Mouse (Mus musculus): ENCODE measurements at regions not wholly inside any gene's neighbourhood (a gene's known extent, or its start where the extent isn't known, plus 50 kb on each side); places are given as distances from the start of the nearest gene placed in this dataset.
A peak's percentile ranks its signal among the peaks of the same experiment; 100 is the strongest.
"Not testable (repeated sequence)": the region's sequence is repeated elsewhere in the genome, so short reads cannot be mapped to it uniquely, and the experiment has no call there.

DNA sequence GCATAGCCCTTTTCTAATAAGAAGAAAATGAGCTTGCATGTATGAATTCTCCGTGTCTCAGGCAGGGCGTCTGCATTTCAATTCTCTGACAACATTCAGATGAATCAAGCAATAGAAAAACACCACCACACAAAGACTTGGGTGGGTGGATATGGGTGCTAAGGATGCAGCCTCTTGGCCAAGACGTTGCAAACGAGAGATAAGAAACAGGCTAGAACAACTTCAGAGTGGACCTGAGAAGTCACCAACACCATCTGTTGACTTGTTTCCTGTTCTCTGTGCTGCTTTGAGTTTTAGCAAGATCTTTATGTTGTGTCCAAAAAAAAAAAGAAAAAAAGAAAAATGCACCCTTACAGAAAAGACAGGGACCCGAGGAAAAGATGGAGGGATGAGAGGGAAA is 277.0 kb downstream of the Gxylt1 start:
- DNase-seq (ENCODE audit: low read depth, low spot score): no peak

DNA sequence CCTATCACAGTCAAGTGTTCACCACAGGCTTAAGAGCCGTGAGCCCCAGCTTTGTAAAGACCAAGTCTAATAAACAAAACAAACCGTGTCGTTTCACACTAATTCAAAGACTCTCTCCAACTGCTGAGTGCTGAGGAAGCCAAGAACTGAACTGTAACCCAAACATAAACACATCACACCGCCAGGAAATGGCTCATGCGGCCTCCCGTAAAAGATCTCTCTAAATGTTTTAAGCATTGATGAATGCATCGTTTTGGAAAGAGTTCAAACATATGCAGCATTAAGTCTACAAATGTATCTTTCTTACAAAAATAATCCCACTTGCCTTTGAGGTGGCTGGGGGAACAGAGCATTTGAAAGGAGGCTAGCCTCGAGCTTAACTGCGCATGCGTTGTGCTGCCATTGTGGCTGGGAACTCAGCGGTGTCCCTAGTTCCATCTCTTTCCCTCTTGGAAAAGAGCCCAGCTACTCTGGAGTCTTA is 280.7 kb downstream of the Gxylt1 start:
- DNase-seq (ENCODE audit: low read depth, low spot score): no peak

DNA sequence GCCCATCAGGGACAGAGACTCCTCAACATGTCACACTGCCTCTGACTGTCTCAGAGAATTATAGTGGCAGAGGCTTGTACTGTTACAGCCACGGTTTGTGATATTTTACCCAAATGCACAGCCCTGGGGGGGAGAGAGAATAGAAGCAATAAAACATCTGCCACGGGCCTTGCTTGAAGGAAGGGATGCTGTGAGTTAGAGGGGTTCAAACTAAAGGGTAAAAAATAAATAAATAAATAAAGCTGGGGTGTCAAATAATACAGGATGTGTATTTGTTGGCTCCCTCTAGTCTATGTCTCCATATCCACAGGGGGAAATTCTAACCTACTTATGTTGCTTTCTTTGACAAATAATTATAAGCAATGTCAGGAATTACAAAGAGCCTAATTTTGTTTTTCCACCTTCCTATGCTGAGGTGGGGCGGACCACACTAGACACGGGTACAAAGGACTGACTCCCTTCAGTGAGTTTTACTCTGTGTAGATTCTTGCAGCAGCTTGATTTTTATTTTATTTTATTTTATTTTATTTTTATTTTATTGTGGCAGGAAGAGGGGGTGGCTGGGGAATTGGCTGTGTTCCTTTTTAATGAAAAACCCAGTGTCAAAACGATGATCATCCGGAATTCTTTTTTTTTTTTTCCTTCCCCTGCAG is 281.3 kb downstream of the Gxylt1 start:
- DNase-seq (ENCODE audit: low read depth, low spot score): no peak

DNA sequence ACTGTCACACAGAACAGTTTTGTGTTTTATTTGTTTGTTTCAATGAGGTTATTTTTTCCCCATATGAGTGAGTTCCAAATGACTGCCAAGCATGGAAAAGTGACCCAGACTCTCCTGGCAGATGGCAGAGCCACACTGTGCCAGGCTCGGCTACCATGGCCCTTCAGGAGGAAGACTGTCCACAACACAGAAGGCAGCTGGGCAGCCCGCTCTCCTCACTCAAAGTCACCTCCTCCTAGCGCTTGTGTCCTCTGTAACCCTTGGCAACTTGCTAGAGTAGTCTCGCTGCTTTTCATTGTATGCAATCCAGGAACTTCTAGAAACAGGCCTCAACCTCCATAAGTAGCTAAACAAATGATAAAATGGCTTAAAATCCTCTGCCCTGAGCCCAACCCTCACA is 299.2 kb downstream of the Gxylt1 start:
- DNase-seq (ENCODE audit: low read depth, low spot score): no peak

DNA sequence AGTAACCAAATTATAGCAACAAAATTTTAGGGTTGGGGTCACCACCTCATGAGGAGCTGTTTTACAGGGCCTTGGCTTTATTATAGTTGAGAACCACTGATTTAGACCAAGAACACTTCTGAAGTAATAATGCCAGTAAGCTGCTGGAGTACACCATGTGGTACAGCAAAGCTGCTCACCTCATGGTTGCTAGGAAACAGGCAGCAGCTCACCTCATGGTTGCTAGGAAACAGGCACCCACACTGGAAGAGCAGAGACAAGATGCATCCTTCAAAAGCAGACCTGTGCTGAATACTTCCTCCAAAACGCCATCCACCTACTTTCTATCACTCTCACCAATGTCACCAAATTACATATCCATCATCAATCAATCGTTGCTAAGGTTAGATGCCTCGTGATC is 300.0 kb downstream of the Gxylt1 start:
- DNase-seq (ENCODE audit: low read depth, low spot score): peak; percentile 8

DNA sequence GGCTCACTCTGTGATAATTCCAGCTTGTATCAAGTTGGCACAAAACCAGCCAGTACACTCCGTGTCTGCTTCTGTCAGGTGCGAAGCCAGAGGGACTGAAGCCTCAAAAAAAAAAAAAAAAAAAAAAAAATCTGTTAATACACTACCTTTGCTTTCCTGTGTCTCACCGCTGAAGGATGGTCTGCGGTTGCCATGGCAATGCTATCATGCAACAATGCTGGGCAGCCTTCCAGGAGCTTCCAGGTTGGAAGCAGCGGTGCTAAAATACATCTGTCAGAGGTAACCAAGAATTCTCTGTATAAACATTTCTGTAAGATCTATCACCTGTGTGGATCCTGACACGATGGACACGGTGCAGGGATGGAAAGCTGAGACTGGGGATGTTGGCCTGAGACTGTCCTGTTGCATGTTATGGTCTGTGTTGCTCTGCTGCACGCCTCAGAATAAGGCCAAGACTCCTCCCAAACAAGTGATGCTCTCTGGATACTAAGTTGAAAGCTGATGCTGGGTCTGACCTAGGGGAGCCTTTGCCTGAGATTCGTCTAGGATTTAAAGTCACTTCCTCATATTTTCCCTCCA is 301.2 kb downstream of the Gxylt1 start:
- DNase-seq (ENCODE audit: low read depth, low spot score): no peak

DNA sequence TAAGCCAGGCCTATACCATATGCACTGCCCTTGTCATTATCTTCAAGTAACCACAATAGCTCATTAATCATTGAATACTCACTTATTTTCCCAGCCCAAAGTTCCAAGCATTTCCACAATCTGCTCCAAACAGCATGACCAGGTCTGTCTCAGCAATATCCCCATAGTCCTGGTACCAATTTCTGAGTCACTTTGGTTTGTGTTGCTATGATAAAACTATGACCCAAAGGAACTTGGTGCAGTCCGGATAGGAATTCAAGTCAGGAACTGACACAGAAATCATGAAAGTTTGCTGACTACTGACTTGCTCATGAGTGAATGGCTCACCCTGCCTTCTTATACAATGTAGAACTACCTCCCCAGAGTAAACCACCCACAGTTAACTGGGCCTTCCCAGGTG is 309.4 kb downstream of the Gxylt1 start:
- no peak for DNase-seq (ENCODE audit: low read depth, low spot score)

DNA sequence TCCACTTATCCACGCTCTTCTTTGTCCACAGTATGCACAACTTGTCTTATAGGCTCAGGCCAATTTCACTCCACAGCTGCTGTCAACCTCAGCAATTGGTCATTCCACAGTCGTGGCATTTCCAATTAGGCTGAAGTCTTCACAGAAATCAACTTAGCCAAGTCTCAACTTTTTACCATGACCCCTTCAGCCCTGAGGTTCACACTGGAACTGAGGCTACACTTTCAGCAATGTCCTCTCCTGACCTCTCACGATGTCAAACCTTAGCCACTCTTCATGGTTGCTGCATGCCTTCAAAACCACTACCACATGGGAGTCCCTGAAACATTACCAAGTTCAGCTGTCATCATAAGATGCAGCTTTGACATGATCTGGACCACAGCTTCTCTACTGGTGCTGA is 310.1 kb downstream of the Gxylt1 start:
- DNase-seq (ENCODE audit: low read depth, low spot score): no peak

DNA sequence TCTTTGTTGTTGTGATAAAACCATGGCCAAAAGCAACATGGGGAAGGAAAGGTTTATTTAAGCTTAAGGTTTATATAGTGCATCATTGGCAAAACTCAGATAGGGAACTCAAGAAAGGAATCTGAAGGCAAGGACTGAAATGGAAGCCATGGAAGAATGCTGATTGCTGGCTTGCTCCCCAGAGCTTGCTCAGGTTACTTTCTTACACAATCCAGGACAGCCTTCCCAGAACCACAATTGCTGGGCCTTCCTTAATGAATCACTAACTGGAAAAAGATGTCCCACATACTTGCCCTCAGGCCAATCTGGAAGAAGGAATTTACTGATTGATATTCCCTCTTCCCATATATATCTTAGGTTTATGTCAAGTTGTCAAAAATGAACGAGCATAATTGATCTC is 310.8 kb downstream of the Gxylt1 start:
- DNase-seq (ENCODE audit: low read depth, low spot score): no peak

DNA sequence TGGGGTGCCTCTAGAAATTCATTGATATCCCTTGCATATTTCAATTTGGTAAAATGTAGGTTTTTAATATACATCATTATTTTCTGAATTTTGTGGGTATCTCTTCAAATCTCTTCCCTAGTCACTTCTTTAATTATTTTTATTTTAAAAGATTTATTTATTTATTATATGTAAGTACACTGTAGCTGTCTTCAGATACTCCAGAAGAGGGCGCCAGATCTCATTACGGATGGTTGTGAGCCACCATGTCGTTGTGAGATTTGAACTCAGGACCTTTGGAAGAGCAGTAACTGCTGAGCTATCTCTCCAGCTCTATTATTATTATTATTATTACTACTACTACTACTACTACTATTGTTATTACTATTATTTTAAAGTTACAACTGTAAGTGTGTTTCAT is 324.1 kb downstream of the Gxylt1 start:
- DNase-seq (ENCODE audit: low read depth, low spot score): not testable (repeated sequence)

DNA sequence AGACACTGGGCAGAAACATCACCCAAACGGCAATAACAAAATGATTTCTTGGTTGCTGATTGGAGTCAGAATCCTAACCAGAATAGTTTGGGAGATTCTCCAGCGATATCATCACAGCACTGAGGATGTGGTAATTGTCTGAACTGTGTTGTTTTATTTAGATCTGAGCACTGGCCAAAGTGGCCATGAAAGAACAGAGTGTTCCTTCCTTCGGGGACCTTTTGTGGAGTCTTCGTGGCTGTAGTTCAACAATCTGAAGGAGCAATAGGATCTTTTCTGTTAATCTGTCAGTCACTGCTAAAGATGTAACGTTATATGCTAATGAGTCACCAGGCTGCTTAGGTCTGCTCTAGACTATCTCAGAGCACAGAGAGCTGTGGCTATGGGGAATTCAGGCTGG is 328.8 kb downstream of the Gxylt1 start:
- DNase-seq (ENCODE audit: low read depth, low spot score): no peak

DNA sequence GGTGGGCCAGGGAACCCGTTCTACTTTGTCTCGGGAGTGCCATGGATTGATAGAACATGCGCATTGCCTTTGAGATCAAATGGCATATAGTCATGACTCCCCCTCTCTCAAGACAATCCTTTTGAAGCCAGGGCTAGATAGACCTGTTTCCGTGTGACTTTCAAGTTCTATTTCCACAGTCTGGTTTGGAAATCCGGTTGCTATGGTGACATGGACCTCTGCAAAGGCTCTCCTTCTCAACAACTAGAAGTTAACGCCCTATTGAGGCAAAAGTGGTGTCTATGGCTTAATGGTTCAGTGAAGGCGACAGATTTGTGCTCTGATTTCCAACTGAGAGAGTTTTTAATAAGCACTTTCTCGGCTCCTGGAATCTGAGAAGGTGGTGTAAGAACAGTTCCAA is 371.2 kb downstream of the Gxylt1 start:
- DNase-seq (ENCODE audit: low read depth, low spot score): no peak

DNA sequence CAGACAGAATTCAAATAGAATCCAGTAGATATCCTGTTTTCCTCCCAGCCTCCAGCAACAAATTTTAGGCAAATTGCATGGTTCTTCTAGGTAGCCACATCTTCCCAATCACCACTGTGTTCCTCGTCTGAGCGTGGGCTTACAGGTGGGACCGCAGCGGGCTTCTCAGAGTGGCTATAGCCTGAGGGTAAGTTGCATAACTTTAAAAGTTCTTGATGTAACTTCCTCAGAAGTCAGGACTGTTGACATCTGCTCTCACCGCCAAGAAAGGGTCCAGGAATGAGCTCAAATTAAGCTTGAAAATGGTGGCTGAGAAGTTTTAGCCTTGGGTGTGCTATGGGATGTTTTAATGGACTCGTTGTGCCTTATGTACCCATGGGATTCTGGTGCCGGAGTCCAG is 377.7 kb downstream of the Gxylt1 start:
- DNase-seq (ENCODE audit: low read depth, low spot score): no peak

DNA sequence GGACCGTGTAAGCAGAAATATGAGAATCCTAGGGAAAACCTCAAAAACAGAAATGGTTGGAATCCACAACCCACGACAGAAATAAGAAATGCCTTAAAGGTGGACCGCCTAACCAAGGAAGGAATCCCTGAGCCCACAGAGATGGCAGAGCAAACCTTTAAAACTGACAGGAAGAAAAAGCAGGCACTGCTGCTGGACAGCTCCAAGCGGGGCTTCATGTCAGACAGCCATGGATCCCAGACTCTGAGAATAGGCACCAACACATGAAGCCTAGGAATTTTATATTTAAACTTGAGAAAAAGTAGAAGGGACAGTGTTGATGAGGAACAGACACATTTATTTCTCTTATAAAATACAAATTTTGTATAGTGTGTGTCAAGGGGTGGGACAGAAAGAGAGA is 379.1 kb downstream of the Gxylt1 start:
- DNase-seq (ENCODE audit: low read depth, low spot score): peak; percentile 16

DNA sequence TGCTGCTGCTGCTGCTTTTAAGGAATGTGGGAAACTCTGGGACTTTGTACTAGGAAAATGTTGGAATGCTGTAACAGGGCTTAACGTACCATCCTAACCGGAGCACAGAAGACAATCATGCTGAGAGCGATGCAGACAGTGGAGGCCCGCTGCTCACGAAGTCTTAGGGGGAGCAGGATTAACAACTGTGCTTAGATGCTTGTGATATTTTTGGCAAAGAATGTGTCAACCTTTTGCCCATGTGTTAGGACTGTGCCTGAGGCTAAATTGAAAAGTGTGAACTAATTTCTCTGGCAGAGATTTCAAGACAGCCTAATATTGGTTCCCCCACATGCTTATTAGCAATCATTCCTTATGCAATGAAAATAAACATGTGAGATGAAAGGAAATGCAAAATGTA is 398.5 kb downstream of the Gxylt1 start:
- no peak for DNase-seq (ENCODE audit: low read depth, low spot score)

DNA sequence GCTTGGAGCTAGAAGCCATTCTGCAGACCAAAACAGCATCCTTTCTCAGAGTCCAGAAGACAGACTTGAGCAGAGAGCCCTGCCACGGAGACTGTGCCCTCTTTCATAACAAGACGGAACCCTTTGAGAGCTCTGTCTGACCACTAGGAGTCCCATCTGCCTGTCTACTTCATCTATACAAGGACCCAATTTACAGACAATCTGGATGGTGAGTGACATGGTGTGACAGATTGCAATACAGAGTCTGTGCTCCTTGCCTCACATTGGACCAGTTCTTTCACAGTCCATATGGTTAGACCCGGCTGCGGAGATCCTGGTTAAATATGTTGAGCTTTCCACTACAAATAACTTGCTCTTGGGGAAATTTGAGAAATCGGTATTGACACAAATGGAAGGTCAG is 410.9 kb downstream of the Gxylt1 start:
- peak; percentile 28 for DNase-seq (ENCODE audit: low read depth, low spot score)

DNA sequence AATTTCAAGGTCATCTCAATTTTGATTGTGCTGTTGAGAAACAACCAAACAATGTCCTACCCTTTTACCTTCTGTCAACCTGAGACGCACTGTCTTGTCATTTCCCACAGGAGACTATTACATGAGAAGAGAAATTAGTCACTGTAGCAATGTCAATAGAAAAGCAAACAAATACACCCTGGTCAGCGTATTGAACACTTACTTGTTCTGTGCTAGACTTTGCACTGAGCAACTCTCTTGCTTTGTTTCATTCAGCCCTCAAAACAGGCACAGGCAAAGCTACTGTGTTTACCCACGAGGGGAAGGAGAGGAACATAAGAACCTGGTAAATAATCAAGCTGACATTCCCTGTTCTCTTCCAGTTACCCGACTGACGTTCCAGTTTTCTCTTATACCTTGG is 424.1 kb downstream of the Gxylt1 start:
- no peak for DNase-seq (ENCODE audit: low read depth, low spot score)

DNA sequence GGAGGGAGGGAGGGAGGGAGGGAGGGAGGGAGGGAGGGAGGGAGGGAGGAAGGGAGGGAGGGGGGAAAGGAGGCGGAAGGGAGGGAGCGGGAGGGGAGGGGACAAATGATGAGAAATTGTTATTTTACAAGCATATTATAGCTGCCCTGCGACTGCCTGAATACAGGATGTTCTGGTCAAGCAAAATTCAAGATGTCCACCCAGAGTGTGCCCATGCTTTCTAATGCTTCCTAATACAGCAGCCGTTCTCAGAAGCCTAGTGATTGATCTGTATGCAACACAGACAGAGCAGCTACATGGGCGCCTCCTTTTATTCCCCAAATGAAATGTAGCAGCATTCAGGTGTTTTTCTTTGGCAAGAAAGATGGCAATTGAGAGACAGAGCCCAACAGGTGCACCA is 434.9 kb downstream of the Gxylt1 start:
- DNase-seq (ENCODE audit: low read depth, low spot score): no peak

DNA sequence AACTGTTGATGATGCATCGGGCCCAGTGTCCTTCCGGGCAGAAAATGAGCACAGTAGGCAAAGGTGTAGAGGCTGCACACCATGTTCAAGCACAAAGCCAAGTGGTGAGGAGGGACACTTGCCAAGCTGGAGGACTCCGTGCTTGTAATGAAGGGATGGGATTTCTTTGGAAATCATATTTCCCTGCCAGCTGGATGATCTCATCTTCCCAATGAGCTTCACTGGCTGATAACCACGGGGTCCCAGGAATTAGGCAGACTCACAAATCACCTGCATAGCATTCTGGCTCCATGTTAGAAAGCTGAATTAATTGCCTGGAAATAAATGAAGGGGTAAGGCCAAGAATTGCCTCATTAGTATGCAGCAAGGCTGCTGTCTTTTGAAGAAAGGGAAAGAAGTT is 435.4 kb downstream of the Gxylt1 start:
- no peak for DNase-seq (ENCODE audit: low read depth, low spot score)

DNA sequence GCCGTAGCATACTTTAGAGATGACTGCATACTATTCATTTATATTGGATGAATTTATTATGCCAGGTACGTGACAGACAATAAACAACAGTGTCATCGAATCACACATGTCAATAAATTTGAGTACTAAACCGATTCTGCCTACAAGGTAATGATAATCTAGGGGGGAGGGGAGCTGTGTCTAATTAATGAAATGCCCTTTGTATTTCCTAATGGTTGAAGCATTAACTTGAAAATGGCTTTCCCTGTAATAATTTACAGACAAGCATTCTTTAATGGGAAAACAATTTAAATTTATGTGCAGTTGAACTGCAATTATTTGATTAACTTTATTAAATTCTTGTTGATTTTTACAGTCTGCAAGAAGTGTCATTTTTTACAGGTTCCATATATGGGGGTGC is 429.5 kb downstream of the Pdzrn4 start:
- DNase-seq (ENCODE audit: low read depth, low spot score): no peak
